Mouse (Mus musculus): ENCODE results near the gene Snapc3.
A peak's percentile ranks its signal among the peaks of the same experiment; 100 is the strongest.
"Not testable (repeated sequence)": the region's sequence is repeated elsewhere in the genome, so short reads cannot be mapped to it uniquely, and the experiment has no call there.

Snapc3 gene

DNA sequence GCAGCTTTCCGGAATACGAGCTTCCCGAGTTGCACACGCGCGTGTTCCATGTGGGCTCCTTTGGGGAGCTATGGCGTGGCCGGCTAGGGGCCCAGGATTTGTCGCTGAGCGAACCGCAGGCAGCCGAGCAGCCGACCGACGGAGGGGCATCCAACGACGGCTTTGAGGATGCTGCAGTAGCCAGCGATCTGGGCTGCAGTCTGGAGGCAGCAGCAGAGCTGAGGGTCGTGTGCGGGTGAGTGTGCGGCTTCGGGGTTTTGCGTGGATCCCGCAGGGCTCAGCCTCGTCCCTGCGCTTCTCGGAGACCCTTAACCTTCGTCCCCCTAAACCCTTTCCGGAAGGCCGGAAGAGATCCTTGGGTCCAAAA is 279 bp downstream of the Snapc3 start:
- DNase-seq (ENCODE audit: low spot score in 2 of 2), result no peak

DNA sequence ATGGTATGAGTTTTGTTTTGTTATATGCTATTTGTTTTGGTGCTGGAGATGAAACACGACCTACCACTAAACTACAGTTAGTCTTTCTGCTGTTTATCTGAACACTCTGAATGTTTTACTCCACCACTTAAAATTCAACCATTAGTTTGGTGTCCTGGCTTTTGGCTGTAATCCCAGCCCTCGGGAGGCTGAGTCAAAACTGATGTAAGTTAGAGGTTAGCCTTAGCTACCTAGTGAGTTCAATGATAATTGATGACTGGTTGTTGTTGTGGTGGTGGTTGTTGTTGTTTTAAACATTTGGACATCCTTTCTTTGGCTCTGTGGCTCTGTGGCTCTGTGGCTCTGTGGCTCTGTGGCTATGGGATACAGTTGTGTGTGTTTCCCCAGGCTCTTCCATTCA is 1.3 kb downstream of the Snapc3 start:
- no peak for DNase-seq (ENCODE audit: low spot score in 2 of 2)

- no peak for DNase-seq (ENCODE audit: low spot score in 2 of 2)
These were observed 6.1 kb downstream of the Snapc3 start for GRCm38 (mm10) chr4:83423641-83424040.

DNA sequence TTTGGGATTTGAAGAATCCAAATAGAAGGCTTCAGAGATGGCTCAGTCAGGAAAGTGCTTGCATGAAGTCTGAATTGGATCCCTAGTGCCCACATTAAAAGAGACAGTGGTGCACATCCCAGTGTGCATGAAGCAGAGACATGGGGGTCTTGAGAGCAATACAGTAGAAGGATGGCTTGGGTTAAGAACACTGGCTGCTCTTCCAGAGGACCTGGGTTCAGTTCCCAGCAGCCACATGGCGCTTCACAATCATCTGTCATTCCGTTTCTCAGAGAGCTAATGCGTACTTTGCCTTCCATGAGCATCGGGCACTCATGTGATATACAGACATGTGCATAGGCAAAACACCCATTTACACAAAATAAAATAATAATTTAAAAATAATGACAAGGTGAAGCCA is 7.6 kb downstream of the Snapc3 start:
- no peak for DNase-seq (ENCODE audit: low spot score in 2 of 2)

DNA sequence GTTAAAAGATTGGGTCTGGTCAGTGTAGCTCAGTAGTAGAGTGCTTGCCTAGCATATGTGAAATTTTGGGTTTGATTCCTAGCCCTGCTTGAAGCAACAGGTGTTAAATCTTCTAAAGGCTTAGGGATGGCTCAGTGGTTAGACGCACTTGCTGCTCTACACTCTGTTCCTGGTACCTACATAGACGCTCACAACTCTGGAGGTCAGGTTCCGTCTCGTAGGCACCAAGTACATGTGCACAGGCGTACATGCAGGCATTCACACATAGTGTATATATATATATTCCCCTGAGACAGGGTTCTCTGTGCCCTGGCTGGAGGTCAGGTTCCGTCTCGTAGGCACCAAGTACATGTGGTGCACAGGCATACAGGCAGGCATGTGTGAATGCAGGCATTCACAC is 9.6 kb downstream of the Snapc3 start:
- DNase-seq (ENCODE audit: low spot score in 2 of 2), result no peak

- DNase-seq (ENCODE audit: low spot score in 2 of 2), result no peak
These were observed 10.2 kb downstream of the Snapc3 start for GRCm38 (mm10) chr4:83427696-83428095.

GRCm38 (mm10) chr4:83428845-83429244 is 11.3 kb downstream of the Snapc3 start:
- no peak for DNase-seq (ENCODE audit: low spot score in 2 of 2)

- DNase-seq (ENCODE audit: low spot score in 2 of 2), result no peak
These were observed 14.4 kb downstream of the Snapc3 start for GRCm38 (mm10) chr4:83431950-83432349.

GRCm38 (mm10) chr4:83432901-83433300 is 15.4 kb downstream of the Snapc3 start:
- no peak for DNase-seq (ENCODE audit: low spot score in 2 of 2)

DNA sequence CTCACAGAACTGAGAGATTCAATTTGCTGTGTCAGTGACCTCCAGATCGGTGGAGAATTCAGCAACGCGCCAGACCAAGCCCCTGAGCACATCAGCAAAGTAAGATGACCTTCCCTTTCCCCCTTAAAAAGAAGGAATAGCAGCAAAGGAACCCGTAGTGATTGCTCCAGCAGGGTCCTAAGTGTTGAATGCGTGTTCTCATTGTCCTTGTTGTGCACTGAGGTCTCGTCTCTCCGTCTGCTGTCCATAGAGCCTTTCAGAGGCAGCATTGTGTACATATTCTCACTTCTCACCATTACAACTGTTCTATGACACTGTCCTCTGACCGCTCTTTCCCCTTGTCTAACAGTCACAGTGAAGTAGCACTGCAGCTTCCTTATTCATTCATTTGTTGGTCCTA is 18.9 kb downstream of the Snapc3 start:
- DNase-seq (ENCODE audit: low spot score in 2 of 2), result no peak

DNA sequence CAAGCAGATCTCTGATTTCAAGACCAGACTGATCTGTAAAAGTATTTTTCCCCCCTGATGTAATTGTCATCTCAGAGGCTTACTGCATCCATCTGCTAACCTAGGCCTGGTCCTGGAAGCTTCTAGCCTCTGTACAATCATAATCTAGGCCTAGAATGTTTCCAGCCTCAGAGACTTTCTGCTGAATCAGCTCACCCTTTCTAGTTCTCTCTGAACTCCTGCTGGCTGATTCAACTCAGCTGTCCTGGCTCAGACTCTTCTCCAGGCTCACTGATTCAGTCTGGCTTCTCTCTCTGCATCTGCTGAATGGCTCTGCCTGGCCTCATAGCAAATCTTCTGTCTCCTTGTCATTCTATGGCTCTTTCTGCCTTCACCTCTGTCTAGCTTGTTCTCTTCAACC is 20.6 kb downstream of the Snapc3 start:
- no peak for DNase-seq (ENCODE audit: low spot score in 2 of 2)

DNA sequence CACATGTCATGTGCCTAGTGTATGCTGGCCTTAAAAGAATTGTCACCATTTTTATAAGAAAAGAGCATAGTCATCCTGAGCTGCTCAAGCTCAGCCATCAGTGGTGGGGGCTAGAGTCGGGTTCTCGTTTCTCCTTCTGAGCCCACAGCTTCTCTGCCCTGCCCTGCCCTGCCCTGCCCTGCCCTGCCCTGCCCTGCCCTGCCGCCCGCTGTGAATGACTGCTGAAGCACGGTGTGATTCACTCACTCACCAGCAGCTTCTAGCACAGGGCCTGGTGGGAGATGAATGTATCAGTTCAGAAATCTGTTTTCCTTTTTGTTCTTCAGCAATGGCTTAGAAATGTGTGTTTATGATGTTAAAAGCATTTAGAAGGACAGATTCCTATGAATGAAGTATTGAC is 21.5 kb downstream of the Snapc3 start:
- DNase-seq (ENCODE audit: low spot score in 2 of 2), result no peak

DNA sequence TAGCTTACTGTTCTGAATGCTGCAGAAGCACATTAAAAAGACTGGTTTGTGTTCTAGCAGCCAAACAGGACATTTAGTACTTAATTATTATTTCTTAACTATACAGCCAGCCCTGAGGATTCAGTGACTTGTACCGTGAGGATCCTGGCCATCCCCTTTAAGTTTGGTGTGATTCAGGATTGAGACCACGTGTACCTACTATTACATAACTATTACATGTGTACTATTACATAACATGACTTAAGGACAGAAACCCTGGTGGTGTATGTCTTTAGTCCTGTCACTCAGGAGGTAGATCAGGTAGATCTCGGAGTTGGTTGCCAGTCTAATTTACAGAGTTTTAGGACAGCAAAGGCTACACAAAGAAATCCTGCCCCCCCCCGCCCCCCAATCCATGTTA is 23.5 kb downstream of the Snapc3 start:
- no peak for DNase-seq (ENCODE audit: low spot score in 2 of 2)

DNA sequence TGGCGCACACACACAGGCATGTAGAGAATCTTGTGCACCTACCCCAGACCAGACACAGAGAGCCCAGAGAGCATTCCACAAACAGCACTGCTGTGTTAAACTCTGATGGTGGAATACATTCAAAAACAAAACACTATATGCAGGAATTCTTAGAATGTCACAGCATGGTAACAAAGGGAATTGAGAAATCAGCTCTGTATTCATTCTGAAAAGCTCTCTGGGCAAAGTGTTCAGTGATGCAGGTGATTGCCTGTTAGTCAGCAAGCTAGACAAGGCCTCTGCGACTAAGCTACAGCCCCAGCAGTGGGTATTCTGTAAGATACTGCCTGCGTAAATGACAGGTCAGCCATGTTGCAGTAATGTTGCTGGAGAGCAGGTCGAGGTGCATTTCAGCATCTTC is 33.3 kb downstream of the Snapc3 start:
- DNase-seq (ENCODE audit: low spot score in 2 of 2), result no peak

GRCm38 (mm10) chr4:83460106-83460505 is 42.6 kb downstream of the Snapc3 start:
- DNase-seq (ENCODE audit: low spot score in 2 of 2), result no peak

DNA sequence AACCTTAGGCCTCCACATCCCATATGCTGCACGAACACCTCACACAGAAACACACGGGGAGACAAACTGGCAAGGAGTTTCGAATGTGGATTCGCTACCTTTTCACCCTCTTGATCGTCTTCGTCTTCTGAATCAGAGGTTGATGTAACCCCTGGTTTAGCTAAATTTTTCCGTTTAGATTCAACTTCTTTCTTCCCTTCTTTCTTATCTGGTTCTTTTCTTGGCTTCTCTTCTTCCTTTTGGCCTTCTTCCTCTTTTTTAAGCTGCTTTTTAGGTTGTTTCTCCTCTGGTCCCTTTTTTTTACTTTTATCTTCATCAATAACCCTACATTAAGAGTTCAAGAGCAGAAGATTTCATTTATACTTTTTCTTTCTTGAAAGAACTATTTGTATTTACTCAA is 47.3 kb downstream of the Snapc3 start:
- no peak for DNase-seq (ENCODE audit: low spot score in 2 of 2)

- DNase-seq (ENCODE audit: low spot score in 2 of 2), result no peak
These were observed 50.1 kb downstream of the Snapc3 start for GRCm38 (mm10) chr4:83467615-83468014.

GRCm38 (mm10) chr4:83468208-83468607 is 50.7 kb downstream of the Snapc3 start:
- DNase-seq (ENCODE audit: low spot score in 2 of 2), result no peak

GRCm38 (mm10) chr4:83485250-83485649 is 67.7 kb downstream of the Snapc3 start:
- no peak for DNase-seq (ENCODE audit: low spot score in 2 of 2)

DNA sequence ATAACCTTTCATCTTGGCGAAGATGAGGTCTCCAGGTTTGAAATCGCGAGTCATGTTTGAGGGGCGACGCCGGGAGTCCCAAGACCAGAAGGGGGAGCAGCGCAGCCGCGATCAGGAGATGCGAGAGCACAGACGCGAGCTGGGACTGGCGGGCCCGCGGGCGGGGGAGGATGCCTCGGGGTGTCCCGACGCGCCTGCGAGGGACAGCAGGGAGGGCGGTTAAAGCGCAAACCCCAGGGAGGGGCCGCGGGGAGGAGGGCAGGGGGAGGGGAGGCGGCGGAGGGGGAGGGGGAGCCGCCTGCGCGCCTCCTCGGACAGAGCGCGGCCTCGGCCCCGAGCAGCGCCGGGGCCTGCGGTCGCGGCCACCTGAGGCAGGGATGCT is 68.2 kb downstream of the Snapc3 start:
- DNase-seq (ENCODE audit: low spot score in 2 of 2), result peak; percentile 85 to 86

DNA sequence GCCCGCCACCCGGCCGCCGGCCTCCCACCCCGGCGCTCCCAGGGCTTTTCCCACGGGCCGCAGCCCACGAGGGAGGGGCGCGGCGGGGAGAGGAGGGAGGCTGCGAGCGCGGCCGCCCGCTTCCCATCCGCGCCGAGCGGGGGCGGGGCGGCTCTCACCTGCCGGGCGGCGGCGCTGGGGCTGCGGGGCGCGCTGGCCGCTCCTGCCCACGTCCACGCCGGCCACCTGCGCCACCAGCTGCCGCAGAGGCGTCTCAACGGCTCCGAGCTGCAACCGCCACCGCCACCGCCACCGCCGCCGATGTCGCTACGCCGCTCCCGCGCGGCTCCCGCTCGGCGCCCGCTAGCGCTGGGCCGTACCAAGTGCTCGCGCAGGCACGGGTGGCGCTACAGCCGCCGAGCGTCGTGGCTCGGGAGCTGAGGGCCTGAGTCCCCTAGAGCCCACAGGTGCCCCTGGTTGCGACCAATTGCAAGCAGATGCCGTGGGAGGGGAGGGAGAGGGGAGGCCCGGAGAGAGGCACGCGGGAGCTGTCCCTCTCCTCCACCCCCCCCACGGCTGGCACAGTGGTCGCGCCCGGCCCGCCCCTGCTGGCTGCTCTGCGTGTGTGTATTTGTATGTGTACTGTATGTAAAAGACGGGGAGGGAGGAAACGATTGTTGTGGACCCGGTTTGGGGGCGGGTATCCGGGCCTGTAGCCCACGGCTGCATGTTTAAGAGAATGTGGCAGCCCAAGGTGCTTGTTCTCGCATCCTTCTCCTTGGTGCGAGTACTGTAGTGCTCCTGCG is 68.8 kb downstream of the Snapc3 start, which contains the start of gene Psip1:
Gene Psip1, minus strand, starts transcription at position 343 of the 785 bp plus-strand sequence.
- DNase-seq (ENCODE audit: low spot score in 2 of 2), result peak; percentile 88 to 89

- no peak for DNase-seq (ENCODE audit: low spot score in 2 of 2)
These were observed 71.6 kb downstream of the Snapc3 start for GRCm38 (mm10) chr4:83489121-83489520.

DNA sequence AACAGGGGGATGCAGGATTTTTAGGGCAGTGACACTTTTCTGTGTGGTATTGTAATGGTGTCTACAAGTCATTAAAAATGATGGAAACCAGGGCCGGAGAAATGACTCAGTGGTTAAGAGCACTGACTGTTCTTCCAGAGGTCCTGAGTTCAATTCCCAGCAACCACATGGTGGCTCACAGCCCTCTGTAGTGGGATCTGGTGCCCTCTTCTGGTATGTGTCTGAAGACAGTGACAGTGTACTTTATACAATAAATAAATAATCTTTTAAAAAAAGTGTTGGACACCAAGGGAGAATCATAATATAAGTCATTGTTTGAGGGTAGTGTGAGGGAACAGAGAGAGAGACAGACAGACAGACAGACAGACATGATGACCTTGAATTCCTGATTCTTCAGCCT is 75.6 kb downstream of the Snapc3 start:
- no peak for DNase-seq (ENCODE audit: low spot score in 2 of 2)

DNA sequence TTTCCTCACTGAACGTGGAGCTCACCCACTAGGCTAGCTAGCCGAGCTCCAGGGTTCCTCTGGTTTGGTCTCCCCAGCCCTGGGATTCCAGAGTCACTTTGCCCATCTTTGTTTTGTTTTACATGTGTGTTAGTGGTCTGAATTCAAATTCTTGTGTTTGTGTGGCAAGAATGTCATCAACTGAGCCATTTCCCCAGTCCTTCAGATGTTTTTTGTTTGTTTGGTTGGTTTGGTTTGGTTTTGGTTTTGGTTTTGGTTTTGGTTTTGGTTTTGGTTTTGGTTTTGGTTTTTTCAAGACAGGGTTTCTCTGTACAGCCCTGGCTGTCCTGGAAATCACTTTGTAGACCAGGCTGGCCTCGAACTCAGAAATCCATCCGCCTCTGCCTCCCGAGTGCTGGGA is 79.5 kb downstream of the Snapc3 start:
- not testable (repeated sequence) for DNase-seq (ENCODE audit: low spot score in 2 of 2)
